Mouse (Mus musculus) layer of hippocampus, adult 11-12 months (tissue): ENCODE results near the gene Arhgap44.

Source experiments
- DNase-seq: peaks from one replicate; pipeline ENCODE4 v3.0.0; 2022; ENCODE audit warnings: low spot score

Arhgap44 gene

GRCm38 (mm10) chr11:65137145-65137652 lies 25.6 kb downstream of the Arhgap44 start:
- no peak for DNase-seq

DNA sequence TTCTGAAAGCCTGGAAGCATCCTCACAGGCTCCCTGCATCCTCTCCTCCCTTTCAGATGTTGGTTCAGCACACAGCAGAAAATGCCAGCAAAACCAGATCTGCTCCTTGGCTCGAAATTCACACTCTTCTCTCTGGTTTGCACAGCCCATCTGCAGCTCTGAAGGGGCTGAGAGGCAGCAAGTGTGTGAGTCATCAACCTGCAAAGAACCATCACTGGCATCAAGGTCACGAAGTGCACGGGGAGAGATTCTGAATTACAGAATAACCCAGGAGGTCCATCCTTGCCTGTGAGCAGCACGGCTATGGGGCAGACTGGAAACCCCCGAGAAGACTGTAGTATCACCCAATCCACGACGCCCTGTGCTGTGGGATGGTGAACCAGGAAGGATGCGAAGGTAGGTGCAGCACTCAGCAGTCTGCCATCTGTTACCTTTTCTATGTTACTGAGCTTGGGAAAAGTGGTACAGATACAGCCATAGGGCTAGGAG lies 27.5 kb downstream of the Arhgap44 start:
- peak; percentile 42 for DNase-seq

GRCm38 (mm10) chr11:65133661-65134060 lies 29.1 kb downstream of the Arhgap44 start:
- no peak for DNase-seq

GRCm38 (mm10) chr11:65129110-65129509 lies 33.7 kb downstream of the Arhgap44 start:
- no peak for DNase-seq

DNA sequence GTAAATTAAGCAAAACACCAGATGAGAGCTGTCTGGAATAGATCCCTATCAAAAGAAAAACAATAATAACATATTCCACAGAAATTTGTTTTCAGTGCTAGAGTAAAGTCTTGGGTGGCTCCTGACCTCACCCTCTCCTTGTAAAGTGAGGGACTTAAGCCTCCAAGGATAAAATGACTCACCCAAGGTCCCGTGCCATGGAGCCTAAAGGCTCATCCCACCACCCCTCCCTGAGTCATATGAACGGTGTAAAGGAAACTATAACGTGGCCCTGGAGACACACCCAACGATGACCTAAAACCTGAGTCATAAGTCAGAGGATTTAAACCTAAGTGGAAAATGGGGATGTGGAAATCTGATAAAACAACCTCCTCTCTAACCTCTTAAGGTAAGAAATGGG lies 34.1 kb downstream of the Arhgap44 start:
- no peak for DNase-seq

DNA sequence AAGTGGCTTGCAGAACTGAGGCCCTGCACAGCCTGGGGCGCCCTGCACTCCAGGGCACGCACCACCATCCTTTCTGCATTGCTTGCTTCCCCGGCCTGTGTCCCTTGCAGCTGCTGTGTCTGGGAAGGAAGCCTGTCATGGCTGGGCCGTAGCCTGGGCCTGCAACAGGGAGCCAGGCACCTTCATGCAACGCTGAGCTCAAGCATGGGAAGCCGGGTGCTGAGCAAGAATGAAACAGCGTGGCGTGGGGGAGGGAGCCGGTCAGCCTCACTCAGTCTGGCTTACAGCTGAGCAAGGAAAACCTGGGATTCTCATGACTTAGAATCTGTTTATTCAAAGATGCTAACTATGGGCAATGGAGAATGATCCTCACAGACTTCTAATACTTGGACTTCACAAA lies 36.2 kb downstream of the Arhgap44 start:
- DNase-seq, result peak; percentile 40

- DNase-seq, result peak; percentile 48
Measured at GRCm38 (mm10) chr11:65124913-65125418, 37.8 kb downstream of the Arhgap44 start.

GRCm38 (mm10) chr11:65120276-65120675 lies 42.5 kb downstream of the Arhgap44 start:
- DNase-seq, result no peak

- DNase-seq, result no peak
Measured at GRCm38 (mm10) chr11:65115811-65116210, 47.0 kb downstream of the Arhgap44 start.

DNA sequence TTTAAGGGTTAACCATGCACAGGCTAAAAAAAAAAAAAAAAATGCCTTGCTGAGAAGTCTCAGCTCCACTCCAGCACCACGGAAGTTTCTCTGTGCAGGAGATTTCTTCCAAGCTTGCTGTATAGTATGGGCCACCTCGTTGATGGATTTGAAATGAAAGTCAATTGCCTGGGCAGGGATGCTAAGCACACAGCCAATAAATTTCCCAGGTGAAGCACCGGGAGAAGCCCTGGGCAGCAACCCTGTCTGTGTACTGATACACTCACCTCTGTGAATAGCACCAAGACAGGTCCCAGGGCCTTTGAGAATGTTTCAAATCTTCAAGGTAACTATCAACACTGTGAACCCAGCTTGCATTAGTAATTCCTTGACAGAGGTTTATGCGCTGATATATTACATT lies 50.7 kb downstream of the Arhgap44 start:
- no peak for DNase-seq

DNA sequence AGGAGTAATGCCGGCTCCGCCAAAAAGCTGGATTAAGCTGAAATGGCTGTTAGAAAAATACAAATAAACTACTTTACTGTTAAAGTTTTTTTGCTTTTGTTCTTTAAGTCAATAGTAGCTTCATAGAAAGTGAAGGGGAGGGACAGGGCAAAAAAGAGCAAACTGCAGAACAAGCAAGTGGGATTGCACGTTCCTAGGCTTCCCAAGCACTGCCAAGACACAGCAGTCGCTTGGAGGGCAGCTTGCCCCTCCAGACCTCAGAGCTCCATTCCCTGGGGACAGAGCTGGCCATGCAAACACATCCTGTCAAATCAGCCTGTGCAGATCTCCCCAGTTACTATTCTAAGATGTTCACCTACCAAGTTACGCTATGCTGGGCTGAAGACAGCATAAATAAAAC lies 51.1 kb downstream of the Arhgap44 start:
- DNase-seq, result no peak

GRCm38 (mm10) chr11:65110058-65110457 lies 52.7 kb downstream of the Arhgap44 start:
- no peak for DNase-seq

- DNase-seq, result no peak
Measured at GRCm38 (mm10) chr11:65107734-65108171, 55.0 kb downstream of the Arhgap44 start.

GRCm38 (mm10) chr11:65107151-65107550 lies 55.6 kb downstream of the Arhgap44 start:
- DNase-seq, result no peak

- peak; percentile 29 for DNase-seq
Measured at GRCm38 (mm10) chr11:65104076-65104475, 58.7 kb downstream of the Arhgap44 start.

DNA sequence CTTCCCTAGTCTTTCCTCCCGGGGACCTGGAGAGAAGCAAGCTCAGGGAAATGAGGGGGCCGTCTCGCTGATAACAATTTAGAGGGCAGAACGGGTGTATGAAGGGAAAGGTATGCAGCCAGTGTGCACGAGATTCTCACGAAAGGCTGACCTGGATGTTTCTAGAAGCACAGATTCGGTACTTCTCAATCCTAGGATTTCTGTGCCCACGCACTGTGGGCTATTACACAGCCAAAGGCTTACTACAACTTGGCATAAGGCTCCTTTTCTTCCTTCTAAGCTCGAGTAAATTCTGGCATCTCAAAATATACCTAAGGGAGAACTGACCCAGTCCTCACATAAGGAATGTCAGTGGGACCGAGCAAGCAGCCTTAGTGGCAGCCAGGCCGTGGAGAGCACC lies 61.6 kb downstream of the Arhgap44 start:
- DNase-seq, result no peak

GRCm38 (mm10) chr11:65100031-65100430 lies 62.7 kb downstream of the Arhgap44 start:
- no peak for DNase-seq

GRCm38 (mm10) chr11:65097526-65098070 lies 65.2 kb downstream of the Arhgap44 start:
- DNase-seq, result no peak

GRCm38 (mm10) chr11:65096866-65097265 lies 65.9 kb downstream of the Arhgap44 start:
- DNase-seq, result no peak

GRCm38 (mm10) chr11:65092851-65093250 lies 69.9 kb downstream of the Arhgap44 start:
- DNase-seq, result no peak

DNA sequence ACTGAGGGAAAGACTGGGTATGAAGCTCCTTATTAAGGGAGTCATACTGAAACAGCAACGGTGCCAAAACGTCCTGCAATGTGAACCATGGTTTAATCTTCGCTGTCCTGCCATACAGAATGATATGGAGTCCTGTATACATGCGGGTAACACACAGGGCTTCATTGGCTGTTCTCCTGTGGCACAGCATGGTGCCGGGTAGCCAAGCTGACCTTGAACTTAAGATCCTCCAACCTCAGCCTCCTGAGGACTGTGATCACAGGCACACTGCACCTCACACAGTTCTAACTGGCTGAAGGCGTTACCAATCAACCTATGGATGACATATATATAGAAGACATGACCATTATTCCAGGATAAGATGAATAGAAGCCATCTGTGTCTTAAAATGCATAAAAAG lies 72.4 kb downstream of the Arhgap44 start:
- DNase-seq, result no peak

- DNase-seq, result no peak
Measured at GRCm38 (mm10) chr11:65089982-65090381, 72.8 kb downstream of the Arhgap44 start.

DNA sequence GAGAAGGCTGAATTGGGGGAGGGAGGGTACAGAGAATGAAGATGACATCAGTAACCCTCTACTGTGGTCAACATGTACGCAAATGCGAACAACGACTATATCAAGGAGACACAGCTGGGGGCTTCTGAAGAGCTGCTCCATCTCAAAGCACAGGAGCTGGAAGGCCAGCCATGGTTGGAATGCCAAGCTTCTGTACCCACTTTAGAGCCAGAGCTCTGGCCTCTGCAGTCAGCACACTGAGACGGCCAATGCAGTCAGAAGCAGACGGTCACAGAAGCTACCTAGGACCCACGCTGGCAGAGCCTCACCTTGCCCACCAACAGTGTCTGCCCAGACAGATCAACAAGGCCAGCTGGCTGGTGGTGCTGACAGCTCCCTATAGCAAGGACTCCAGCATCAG lies 73.5 kb downstream of the Arhgap44 start:
- no peak for DNase-seq
